Mouse (Mus musculus) hindbrain, embryonic 13.5 days (tissue): Measurements from ENCODE around the gene Upp2. TPM values are rescaled to one million over a fixed set of nuclear protein-coding genes. Genes with fewer than 3 reads are reported as not detected.

Experiments
- ATAC-seq: fragments of 200-750 bp; cut with Nextera tagmentation; 2 replicates; pipeline ENCODE4 v1.8.0; 2017; ENCODE audit warnings: moderate TSS enrichment; ENCODE audit not compliant: low FRiP score
- H3K27ac ChIP-seq: fragments of 300-500 bp; sonication (generic); 2 replicates; pipeline ENCODE4 v1.5.1; 2015; ENCODE audit warnings: inconsistent platforms, mild to moderate bottlenecking, moderate library complexity
- H3K27me3 ChIP-seq: fragments of 300-500 bp; sonication (generic); 2 replicates; pipeline ENCODE4 v1.6.1; 2015; ENCODE audit warnings: mild to moderate bottlenecking, inconsistent platforms
- H3K36me3 ChIP-seq: fragments of 300-500 bp; sonication (generic); 2 replicates; pipeline ENCODE4 v1.6.1; 2015; ENCODE audit warnings: mild to moderate bottlenecking, inconsistent platforms
- H3K4me1 ChIP-seq: fragments of 300-500 bp; sonication (generic); replicated peaks from 2 replicates; pipeline ENCODE4 v1.6.1; 2015; ENCODE audit warnings: inconsistent platforms
- H3K4me2 ChIP-seq: fragments of 300-500 bp; sonication (generic); 2 replicates; pipeline ENCODE4 v1.6.1; 2015; ENCODE audit warnings: inconsistent platforms, mild to moderate bottlenecking, moderate library complexity
- H3K4me3 ChIP-seq: fragments of 300-500 bp; sonication (generic); 2 replicates; pipeline ENCODE4 v1.5.1; 2015; ENCODE audit warnings: mild to moderate bottlenecking, inconsistent platforms
- H3K9ac ChIP-seq: fragments of 300-500 bp; sonication (generic); 2 replicates; pipeline ENCODE4 v1.6.1; 2015; ENCODE audit warnings: mild to moderate bottlenecking, inconsistent platforms
- H3K9me3 ChIP-seq: fragments of 300-500 bp; sonication (generic); 2 replicates; pipeline ENCODE4 v1.6.1; 2016; ENCODE audit warnings: inconsistent platforms
- WGBS: fragments of 180-500 bp; shearing (Covaris S2); methylation state at CpG from one replicate; pipeline ENCODE4 v1.1.7; 2015; 5-methylcytosine and 5-hydroxymethylcytosine counted together
- polyA plus RNA-seq: library from polyadenylated mRNA; unstranded; fragments of >200 nt; fragmentation: Nextera tagmentation; extraction: Ambion mirVana; gene quantifications from 2 replicates; pipeline ENCODE4 v1.2.1, GENCODE M21; 2015

Upp2 gene
- polyA plus RNA-seq, 1 experiment from 2014 or later: 13.2 TPM

GRCm38 (mm10) chr2:58557045-58557845 lies 9.9 kb upstream of the Upp2 start:
- WGBS: 78% methylated on average over 9 of the region's 9 CpGs
- no peak overlapping the region for H3K9ac ChIP-seq
- no peak overlapping the region for H3K4me2 ChIP-seq
- H3K27ac ChIP-seq: no peak overlapping the region
- H3K9me3 ChIP-seq: no peaks in the 10 kb centered on the region
- H3K4me3 ChIP-seq: no peak overlapping the region
- ATAC-seq: no peak
- peaks cover 25% of the 10 kb centered on the region for H3K4me1 ChIP-seq
- no peaks in the 10 kb centered on the region for H3K27me3 ChIP-seq
- H3K36me3 ChIP-seq: no peaks in the 10 kb centered on the region

- peaks cover 41% of the 10 kb centered on the region for H3K4me1 ChIP-seq
- no peaks in the 10 kb centered on the region for H3K27me3 ChIP-seq
- 77% methylated on average over 4 of the region's 4 CpGs for WGBS
- no peaks in the 10 kb centered on the region for H3K9me3 ChIP-seq
- no peak overlapping the region for H3K9ac ChIP-seq
- no peaks in the 10 kb centered on the region for H3K36me3 ChIP-seq
- ATAC-seq: no peak
- no peak overlapping the region for H3K4me3 ChIP-seq
- no peak overlapping the region for H3K4me2 ChIP-seq
- H3K27ac ChIP-seq: no peak overlapping the region
These were observed 5.0 kb upstream of the Upp2 start for GRCm38 (mm10) chr2:58562137-58562536.

- H3K9me3 ChIP-seq: no peaks in the 10 kb centered on the region
- WGBS: 49% methylated on average over 6 of the region's 6 CpGs
- H3K4me1 ChIP-seq: peaks cover 56% of the 10 kb centered on the region
- H3K27ac ChIP-seq: 0 out of 2 replicates have a peak overlapping the region, but pooled peaks have one; percentile 14
- peak overlapping the region; percentile 92; the same call in 1 of the 2 replicates for H3K9ac ChIP-seq
- no peaks in the 10 kb centered on the region for H3K36me3 ChIP-seq
- no peak for ATAC-seq
- H3K4me3 ChIP-seq: peak overlapping the region; percentile 90
- no peaks in the 10 kb centered on the region for H3K27me3 ChIP-seq
- H3K4me2 ChIP-seq: peak overlapping the region; percentile 73
These were observed 1.8 kb upstream of the Upp2 start for GRCm38 (mm10) chr2:58565267-58565666.

GRCm38 (mm10) chr2:58566049-58566409 lies 1.1 kb upstream of the Upp2 start:
- Histone ChIP-seq H3K4me3 (peak overlapping the region; percentile 90), H3K9me3 (no peaks in the 10 kb centered on the region), H3K9ac (peak overlapping the region; percentile 92), H3K27me3 (no peaks in the 10 kb centered on the region), H3K27ac (peak overlapping the region; percentile 99), H3K36me3 (no peaks in the 10 kb centered on the region), H3K4me1 (peaks cover 56% of the 10 kb centered on the region), H3K4me2 (peak overlapping the region; percentile 73)
- WGBS: 4% methylated on average over 6 of the region's 6 CpGs
- no peak for ATAC-seq

GRCm38 (mm10) chr2:58566410-58567065 lies 560 bp upstream of the Upp2 start:
- H3K27me3 ChIP-seq: no peaks in the 10 kb centered on the region
- no peaks in the 10 kb centered on the region for H3K9me3 ChIP-seq
- H3K4me3 ChIP-seq: peak overlapping the region; percentile 90
- ATAC-seq: peak; percentile 70
- peak overlapping the region; percentile 92 for H3K9ac ChIP-seq
- peak overlapping the region; percentile 99 for H3K27ac ChIP-seq
- H3K36me3 ChIP-seq: no peaks in the 10 kb centered on the region
- peak overlapping the region; percentile 73 for H3K4me2 ChIP-seq
- H3K4me1 ChIP-seq: peaks cover 56% of the 10 kb centered on the region
- WGBS: 1% methylated on average over 61 of the region's 78 CpGs

GRCm38 (mm10) chr2:58567866-58568719 lies 995 bp downstream of the Upp2 start:
- Histone ChIP-seq H3K9ac (peak overlapping the region; percentile 92), H3K27ac (peak overlapping the region; percentile 99), H3K4me2 (peak overlapping the region; percentile 73), H3K36me3 (no peaks in the 10 kb centered on the region), H3K9me3 (no peaks in the 10 kb centered on the region), H3K4me3 (peak overlapping the region; percentile 90), H3K4me1 (peaks cover 45% of the 10 kb centered on the region), H3K27me3 (no peaks in the 10 kb centered on the region)
- ATAC-seq: no peak
- 7% methylated on average over 12 of the region's 12 CpGs for WGBS

- peak overlapping the region; percentile 92 for H3K9ac ChIP-seq
- H3K9me3 ChIP-seq: no peaks in the 10 kb centered on the region
- 60% methylated on average over 4 of the region's 4 CpGs for WGBS
- H3K27me3 ChIP-seq: no peaks in the 10 kb centered on the region
- peak overlapping the region; percentile 73 for H3K4me2 ChIP-seq
- peaks cover 39% of the 10 kb centered on the region for H3K4me1 ChIP-seq
- no peak for ATAC-seq
- no peaks in the 10 kb centered on the region for H3K36me3 ChIP-seq
- peak overlapping the region; percentile 90 for H3K4me3 ChIP-seq
- H3K27ac ChIP-seq: peak overlapping the region; percentile 99
These were observed 1.9 kb downstream of the Upp2 start for GRCm38 (mm10) chr2:58568841-58569645.

- H3K4me2 ChIP-seq: no peak overlapping the region
- H3K4me3 ChIP-seq: no peak overlapping the region
- ATAC-seq: no peak
- H3K27ac ChIP-seq: no peak overlapping the region
- peaks cover 1% of the 10 kb centered on the region for H3K4me1 ChIP-seq
- no peak overlapping the region for H3K9ac ChIP-seq
- 89% methylated on average over 2 of the region's 2 CpGs for WGBS
- no peaks in the 10 kb centered on the region for H3K27me3 ChIP-seq
- H3K9me3 ChIP-seq: no peaks in the 10 kb centered on the region
- H3K36me3 ChIP-seq: no peaks in the 10 kb centered on the region
These were observed 7.1 kb downstream of the Upp2 start for GRCm38 (mm10) chr2:58574167-58574566.

GRCm38 (mm10) chr2:58586311-58586710 lies 19.2 kb downstream of the Upp2 start:
- H3K9ac ChIP-seq: no peak overlapping the region
- H3K4me1 ChIP-seq: 0 out of 2 replicates have a peak, but pooled peaks cover 5% of the 10 kb centered on the region
- no peaks in the 10 kb centered on the region for H3K9me3 ChIP-seq
- no peak overlapping the region for H3K27ac ChIP-seq
- no peaks in the 10 kb centered on the region for H3K27me3 ChIP-seq
- H3K4me3 ChIP-seq: no peak overlapping the region
- 71% methylated on average over 10 of the region's 10 CpGs for WGBS
- H3K4me2 ChIP-seq: no peak overlapping the region
- no peak for ATAC-seq
- no peaks in the 10 kb centered on the region for H3K36me3 ChIP-seq

- Histone ChIP-seq H3K36me3 (no peaks in the 10 kb centered on the region), H3K4me2 (no peak overlapping the region), H3K27me3 (no peaks in the 10 kb centered on the region), H3K9ac (no peak overlapping the region), H3K4me3 (no peak overlapping the region), H3K4me1 (0 out of 2 replicates have a peak, but pooled peaks cover 5% of the 10 kb centered on the region), H3K9me3 (no peaks in the 10 kb centered on the region), H3K27ac (no peak overlapping the region)
- no peak for ATAC-seq
- 82% methylated on average over 4 of the region's 4 CpGs for WGBS
These were observed 22.5 kb downstream of the Upp2 start for GRCm38 (mm10) chr2:58589637-58590036.

- ATAC-seq: peak; percentile 36; the same call in 1 of the 2 replicates
- no peak overlapping the region for H3K27ac ChIP-seq
- no peak overlapping the region for H3K9ac ChIP-seq
- H3K27me3 ChIP-seq: no peaks in the 10 kb centered on the region
- H3K9me3 ChIP-seq: no peaks in the 10 kb centered on the region
- no peak overlapping the region for H3K4me3 ChIP-seq
- no peaks in the 10 kb centered on the region for H3K36me3 ChIP-seq
- H3K4me2 ChIP-seq: no peak overlapping the region
- 0 out of 2 replicates have a peak, but pooled peaks cover 5% of the 10 kb centered on the region for H3K4me1 ChIP-seq
- WGBS: 97% methylated on average over 1 of the region's 1 CpGs
These were observed 23.0 kb downstream of the Upp2 start for GRCm38 (mm10) chr2:58590055-58590454.
